In the genomic region with DNA sequence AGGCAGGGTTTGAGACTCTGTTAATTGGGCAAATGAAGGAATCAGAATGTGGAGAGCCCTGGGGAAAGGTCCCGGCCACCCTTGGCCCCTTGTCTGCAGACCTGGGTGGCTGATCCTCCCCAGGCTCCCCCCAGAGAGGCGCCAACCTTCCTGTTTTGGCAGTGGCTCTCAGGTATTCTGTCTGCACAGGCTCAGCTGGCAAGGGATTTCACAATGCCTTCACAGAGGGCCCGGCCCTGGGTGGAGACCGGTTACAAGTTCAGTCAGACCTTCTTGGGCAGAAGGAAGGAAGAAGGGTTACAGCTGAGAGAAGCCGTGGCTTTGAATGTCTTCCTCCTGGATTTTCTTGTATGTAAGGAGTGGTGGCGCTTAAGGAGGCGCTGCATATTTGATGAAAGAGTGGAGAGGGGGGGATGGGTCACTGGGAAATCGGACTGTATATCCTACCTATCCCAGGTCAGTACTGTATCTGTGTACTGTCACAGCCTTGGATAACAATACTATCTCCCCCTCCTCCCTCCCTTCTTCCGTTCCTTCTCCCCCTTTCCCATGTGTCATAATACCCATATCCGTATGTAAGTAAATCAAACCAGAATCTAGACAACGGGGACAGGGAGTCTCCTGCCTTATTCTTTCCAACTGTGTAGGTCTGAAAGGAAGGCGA, we compare ENCODE assay signal across 10 mouse cellular contexts. TPM values are rescaled to one million over a fixed set of nuclear protein-coding genes. Genes with fewer than 3 reads are reported as not detected.
DNase-seq lines count a peak whose midpoint lies in the region; ATAC-seq and TF ChIP-seq lines count a peak whose summit lies in the region.
"Had no signal": no experiment of that assay in that cellular context is flagged by ENCODE, and none has a peak within 500 bp of the region (broad histone marks: within the 10 kb centered on the region; RNA-seq: fewer than 3 reads in every experiment).

No protein-coding gene starts in this region.

- no peak overlapping the region for H3K9ac ChIP-seq in heart, postnatal 0 days (replicated peaks; ENCODE audit: low read depth, low read length)
- peak overlapping the region; percentile 16; the same call in 1 of the 2 replicates for H3K9ac ChIP-seq in stomach, embryonic 16.5 days (ENCODE audit: low read length)
- H3K9ac ChIP-seq: forebrain, embryonic 15.5 days had no signal

- no peaks in the 10 kb centered on the region for H3K27me3 ChIP-seq in heart, postnatal 0 days (ENCODE audit: control insufficient read depth, insufficient read depth, low read length)
- no peaks in the 10 kb centered on the region for H3K27me3 ChIP-seq in stomach, embryonic 16.5 days (ENCODE audit: control insufficient read depth, insufficient read depth, low read length)
- H3K27me3 ChIP-seq: forebrain, embryonic 15.5 days had no signal

- H3K36me3 ChIP-seq in heart, postnatal 0 days (replicated peaks; ENCODE audit: control insufficient read depth, insufficient read depth, low read length), result no peaks in the 10 kb centered on the region
- no peaks in the 10 kb centered on the region for H3K36me3 ChIP-seq in stomach, embryonic 16.5 days (ENCODE audit: control insufficient read depth, insufficient read depth, low read length)
- H3K36me3 ChIP-seq: forebrain, embryonic 15.5 days had no signal

- TF ChIP-seq CTCF in heart, postnatal 0 days (IDR thresholded peaks at IDR 0.05; ENCODE audit: low read depth), result no peak

- peaks cover 10% of the 10 kb centered on the region; the same call in 1 of the 2 replicates for H3K4me1 ChIP-seq in heart, postnatal 0 days (ENCODE audit: control insufficient read depth, insufficient read depth)
- peaks cover 19% of the 10 kb centered on the region for H3K4me1 ChIP-seq in stomach, embryonic 16.5 days (ENCODE audit: control insufficient read depth, insufficient read depth, low read length)

- H3K27ac ChIP-seq in heart, postnatal 0 days (ENCODE audit: low read depth), result peak overlapping the region; percentile 64
- peak overlapping the region; percentile 88 for H3K27ac ChIP-seq in stomach, embryonic 16.5 days (ENCODE audit: low read length)
- H3K27ac ChIP-seq: forebrain, embryonic 15.5 days had no signal

- WGBS in heart, postnatal 0 days, result 46% methylated on average over 12 of the region's 12 CpGs
- WGBS in stomach, embryonic 16.5 days, result 34% methylated on average over 12 of the region's 12 CpGs

- peak; percentile 53 to 71 for DNase-seq in urinary bladder, adult 18-20 months (ENCODE audit: low spot score in 2 of 2)
- no peak for DNase-seq in urinary bladder, postnatal 25 days (ENCODE audit: low spot score)
- no peak for DNase-seq in heart, postnatal 0 days (ENCODE audit: low spot score)
- DNase-seq in kidney, postnatal 25 days, result peak; percentile 58 to 82
- DNase-seq in right cerebral cortex, postnatal 10 days (ENCODE audit: low spot score in 2 of 2), result no peak
- DNase-seq in testis, postnatal 14 days (ENCODE audit: low spot score), result no peak
- no peak for DNase-seq in liver

- TF ChIP-seq EP300 in heart, postnatal 0 days (IDR thresholded peaks at IDR 0.05; ENCODE audit: low read depth), result no peak

- no peak overlapping the region for H3K4me3 ChIP-seq in heart, postnatal 0 days (ENCODE audit: low read depth, low read length)
- H3K4me3 ChIP-seq in stomach, embryonic 16.5 days (replicated peaks; ENCODE audit: low read length), result no peak overlapping the region
- H3K4me3 ChIP-seq: forebrain, embryonic 15.5 days; layer of hippocampus, adult 2 months had no signal

- peak; percentile 15; the same call in 1 of the 2 replicates for ATAC-seq in heart, postnatal 0 days (ENCODE audit: insufficient read depth, low read depth)
- peak; percentile 35; the same call in 1 of the 2 replicates for ATAC-seq in stomach, embryonic 16.5 days (ENCODE audit: insufficient read depth, low FRiP score)
- ATAC-seq: forebrain, embryonic 15.5 days had no signal

- H3K9me3 ChIP-seq in heart, postnatal 0 days (replicated peaks; ENCODE audit: control insufficient read depth, low read length), result no peaks in the 10 kb centered on the region
- H3K9me3 ChIP-seq in stomach, embryonic 16.5 days (replicated peaks; ENCODE audit: control insufficient read depth, low read length), result no peaks in the 10 kb centered on the region
- H3K9me3 ChIP-seq: forebrain, embryonic 15.5 days had no signal

- H3K4me2 ChIP-seq in heart, postnatal 0 days (ENCODE audit: low read depth, low read length), result no peak overlapping the region
- peak overlapping the region; percentile 12; the same call in 1 of the 2 replicates for H3K4me2 ChIP-seq in stomach, embryonic 16.5 days (ENCODE audit: low read depth, low read length)
- H3K4me2 ChIP-seq: forebrain, embryonic 15.5 days had no signal

RNA-seq across cellular contexts. Expression of a gene that starts 45.9 kb away (rescaled TPM):
- 0.42 and 1.4 TPM in 2 replicates for total RNA-seq in heart, postnatal 0 days (2014; rRNA removed; ENCODE audit: low replicate concordance)
- 1.0 TPM in 2 replicates for polyA plus RNA-seq in heart, postnatal 0 days (2015; fragmentation: Nextera tagmentation; extraction: Ambion mirVana)
- 4.2 and 5.1 TPM in 2 replicates for polyA plus RNA-seq in stomach, embryonic 16.5 days (2015; fragmentation: Nextera tagmentation; extraction: Ambion mirVana)

Comparison
In these comparisons a context has a peak if more than half of its experiments do, and no peak if none do; other contexts are left out.
1. DNase-seq: peak in urinary bladder, adult 18-20 months (2 of 2) and kidney, postnatal 25 days (2 of 2); none in urinary bladder, postnatal 25 days (single experiment), heart, postnatal 0 days (single experiment), right cerebral cortex, postnatal 10 days (0 of 2), testis, postnatal 14 days (single experiment) and liver (single experiment).